Mouse (Mus musculus) hindbrain, embryonic 14.5 days (tissue): Measurements from ENCODE around the gene Enkur. TPM values are rescaled to one million over a fixed set of nuclear protein-coding genes. Genes with fewer than 3 reads are reported as not detected.

Experiments
- ATAC-seq: fragments of 200-750 bp; cut with Nextera tagmentation; 2 replicates; pipeline ENCODE4 v1.8.0; 2017; ENCODE audit warnings: moderate number of reproducible peaks, mild to moderate bottlenecking, moderate TSS enrichment, moderate library complexity; ENCODE audit not compliant: low FRiP score
- DNase-seq: peaks from one replicate; pipeline ENCODE4 v3.0.0-alpha.2; 2015; ENCODE audit warnings: low spot score
- H3K27ac ChIP-seq: fragments of 300-500 bp; sonication (generic); 2 replicates; pipeline ENCODE4 v1.5.1; 2014; ENCODE audit warnings: mild to moderate bottlenecking, moderate library complexity
- H3K27me3 ChIP-seq: fragments of 300-500 bp; sonication (generic); 2 replicates; pipeline ENCODE4 v1.6.1; 2014; ENCODE audit warnings: mild to moderate bottlenecking, low read length, mixed read lengths; ENCODE audit not compliant: control insufficient read depth, insufficient read depth
- H3K36me3 ChIP-seq: fragments of 300-500 bp; sonication (generic); replicated peaks from 2 replicates; pipeline ENCODE4 v1.6.1; 2014; ENCODE audit not compliant: control insufficient read depth, insufficient read depth
- H3K4me1 ChIP-seq: fragments of 300-500 bp; sonication (generic); replicated peaks from 2 replicates; pipeline ENCODE4 v1.6.1; 2014; ENCODE audit warnings: antibody characterized with exemption, low read length, mixed read lengths; ENCODE audit not compliant: control insufficient read depth, insufficient read depth
- H3K4me2 ChIP-seq: fragments of 300-500 bp; sonication (generic); replicated peaks from 2 replicates; pipeline ENCODE4 v1.6.1; 2014; ENCODE audit warnings: mild to moderate bottlenecking, moderate library complexity
- H3K4me3 ChIP-seq: fragments of 300-500 bp; sonication (generic); replicated peaks from 2 replicates; pipeline ENCODE4 v1.5.1; 2014; ENCODE audit warnings: mild to moderate bottlenecking, low read length
- H3K9ac ChIP-seq: fragments of 300-500 bp; sonication (generic); 2 replicates; pipeline ENCODE4 v1.6.1; 2014
- H3K9me3 ChIP-seq: fragments of 300-500 bp; sonication (generic); 2 replicates; pipeline ENCODE4 v1.6.1; 2016; ENCODE audit warnings: low read length; ENCODE audit not compliant: control insufficient read depth
- WGBS: fragments of 180-500 bp; shearing (Covaris S2); extraction: QIAGEN DNeasy Blood & Tissue Kit; methylation state at CpG from one replicate; pipeline ENCODE4 v1.1.7; 2014; 5-methylcytosine and 5-hydroxymethylcytosine counted together
- polyA plus RNA-seq: library from polyadenylated mRNA; unstranded; fragments of >200 nt; fragmentation: Nextera tagmentation; extraction: Ambion mirVana; gene quantifications from 2 replicates; pipeline ENCODE4 v1.2.1, GENCODE M21; 2014

Gene Enkur
- polyA plus RNA-seq, 1 experiment from 2014 or later, result 7.9 TPM

DNA sequence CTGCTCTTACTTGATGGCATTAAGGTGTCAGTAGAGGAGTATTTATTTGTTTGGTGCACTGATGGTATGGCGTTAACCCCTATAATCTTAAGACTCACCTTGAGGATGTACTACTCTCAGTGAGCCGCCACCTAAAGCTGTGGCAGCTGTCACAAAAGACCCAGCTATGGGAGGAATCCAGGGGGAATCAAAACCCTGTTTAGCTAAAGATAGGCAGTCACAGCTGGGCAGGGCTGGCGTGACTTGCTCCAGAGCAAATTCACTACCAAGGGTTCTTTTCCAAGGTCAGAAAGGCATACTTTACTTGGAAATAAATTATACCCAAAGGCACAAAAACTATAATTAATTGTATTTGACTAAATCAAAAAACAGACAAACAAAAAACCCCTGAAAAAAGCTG, 26.0 kb upstream of the Enkur start:
- no peak overlapping the region for H3K4me2 ChIP-seq
- ATAC-seq (no peak), DNase-seq (no peak)
- H3K36me3 ChIP-seq, result no peaks in the 10 kb centered on the region
- no peak overlapping the region for H3K9ac ChIP-seq
- H3K4me1 ChIP-seq, result no peaks in the 10 kb centered on the region
- no peak overlapping the region for H3K27ac ChIP-seq
- H3K9me3 ChIP-seq, result no peaks in the 10 kb centered on the region
- H3K4me3 ChIP-seq, result no peak overlapping the region
- 86% methylated on average over 3 of the region's 3 CpGs for WGBS
- no peaks in the 10 kb centered on the region for H3K27me3 ChIP-seq

DNA sequence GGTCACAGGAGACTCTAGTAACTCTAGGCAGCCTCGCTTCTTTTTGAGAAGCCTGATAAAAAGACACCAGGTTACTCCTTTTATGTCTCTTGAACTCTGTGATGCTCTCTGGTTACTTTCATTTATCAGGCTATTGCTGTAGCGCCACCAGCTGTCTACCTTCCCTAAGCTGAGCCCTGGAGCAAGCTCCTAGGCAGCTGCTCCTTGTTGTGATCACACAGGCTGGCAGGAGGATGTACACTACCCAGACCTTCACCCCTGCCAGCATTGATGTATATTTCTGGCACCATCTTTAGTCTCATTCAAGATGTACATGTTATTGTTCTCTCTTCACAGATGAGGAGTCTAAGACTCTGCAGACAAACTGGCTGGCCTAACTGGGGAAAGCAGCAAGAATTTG, 25.1 kb upstream of the Enkur start:
- Histone ChIP-seq H3K27me3 (no peaks in the 10 kb centered on the region), H3K9me3 (no peaks in the 10 kb centered on the region), H3K4me2 (no peak overlapping the region), H3K36me3 (no peaks in the 10 kb centered on the region), H3K27ac (no peak overlapping the region), H3K9ac (no peak overlapping the region), H3K4me1 (no peaks in the 10 kb centered on the region), H3K4me3 (no peak overlapping the region)
- DNase-seq (no peak), ATAC-seq (no peak)
- 64% methylated on average over 2 of the region's 2 CpGs for WGBS

GRCm38 (mm10) chr2:21222453-21223384, 17.6 kb upstream of the Enkur start:
- no peaks in the 10 kb centered on the region for H3K27me3 ChIP-seq
- no peaks in the 10 kb centered on the region for H3K36me3 ChIP-seq
- H3K4me3 ChIP-seq, result no peak overlapping the region
- ATAC-seq (no peak), DNase-seq (no peak)
- no peaks in the 10 kb centered on the region for H3K4me1 ChIP-seq
- H3K9ac ChIP-seq, result no peak overlapping the region
- no peak overlapping the region for H3K4me2 ChIP-seq
- WGBS, result 97% methylated on average over 9 of the region's 9 CpGs
- no peaks in the 10 kb centered on the region for H3K9me3 ChIP-seq
- H3K27ac ChIP-seq, result no peak overlapping the region

DNA sequence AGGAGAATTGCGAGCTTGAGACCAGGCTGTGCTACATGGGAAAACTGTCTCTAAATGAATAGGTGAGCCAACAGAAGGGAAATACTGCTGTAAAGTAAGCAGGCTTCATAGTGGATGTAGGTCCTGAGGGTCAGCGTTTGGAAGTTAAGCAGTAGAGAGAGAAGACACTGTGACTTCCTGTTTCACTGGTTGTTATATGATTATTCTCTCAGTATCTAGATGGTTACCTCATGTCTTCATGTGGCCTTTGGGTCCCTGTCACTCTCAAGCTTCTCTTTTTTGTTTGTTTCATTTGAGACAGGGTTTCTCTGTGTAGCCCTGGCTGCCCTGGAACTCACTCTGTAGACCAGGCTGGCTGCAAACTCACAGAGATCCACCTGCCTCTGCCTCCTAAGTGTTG, 10.1 kb upstream of the Enkur start:
- no peak overlapping the region for H3K4me2 ChIP-seq
- DNase-seq (no peak), ATAC-seq (no peak)
- no peak overlapping the region for H3K27ac ChIP-seq
- WGBS, result 87% methylated on average over 2 of the region's 2 CpGs
- no peaks in the 10 kb centered on the region for H3K9me3 ChIP-seq
- H3K4me3 ChIP-seq, result no peak overlapping the region
- H3K9ac ChIP-seq, result no peak overlapping the region
- H3K27me3 ChIP-seq, result no peaks in the 10 kb centered on the region
- no peaks in the 10 kb centered on the region for H3K4me1 ChIP-seq
- peaks cover 44% of the 10 kb centered on the region for H3K36me3 ChIP-seq

- DNase-seq, result no peak
- no peak for ATAC-seq
- H3K4me1 ChIP-seq, result no peaks in the 10 kb centered on the region
- no peak overlapping the region for H3K9ac ChIP-seq
- H3K4me3 ChIP-seq, result no peak overlapping the region
- peaks cover 44% of the 10 kb centered on the region for H3K36me3 ChIP-seq
- no peaks in the 10 kb centered on the region for H3K27me3 ChIP-seq
- no peaks in the 10 kb centered on the region for H3K9me3 ChIP-seq
- no peak overlapping the region for H3K27ac ChIP-seq
- H3K4me2 ChIP-seq, result no peak overlapping the region
Observed at GRCm38 (mm10) chr2:21214322-21214721, 9.2 kb upstream of the Enkur start.

DNA sequence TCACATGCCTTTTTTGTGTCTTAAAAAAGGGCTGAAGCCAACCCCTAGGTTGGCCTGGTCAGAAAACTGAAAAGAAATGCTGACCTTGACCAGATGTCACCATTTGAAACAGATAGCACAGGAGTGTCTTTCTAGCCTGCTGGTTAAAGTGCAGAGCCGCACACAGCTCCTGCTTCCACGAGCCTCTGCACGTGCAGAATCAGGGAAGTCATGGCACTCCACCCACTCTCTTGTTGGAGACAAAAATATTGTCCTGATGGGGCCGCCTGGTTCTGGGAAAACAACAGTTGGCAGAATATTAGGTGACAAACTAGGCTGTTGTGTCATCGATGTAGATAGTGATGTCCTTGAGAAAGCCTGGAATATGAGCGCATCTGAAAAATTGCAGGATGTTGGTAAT, 6.2 kb upstream of the Enkur start:
- H3K4me3 ChIP-seq, result no peak overlapping the region
- H3K27ac ChIP-seq, result no peak overlapping the region
- no peaks in the 10 kb centered on the region for H3K9me3 ChIP-seq
- DNase-seq (no peak), ATAC-seq (no peak)
- H3K36me3 ChIP-seq, result peaks cover 33% of the 10 kb centered on the region
- no peak overlapping the region for H3K4me2 ChIP-seq
- H3K4me1 ChIP-seq, result peaks cover 11% of the 10 kb centered on the region
- H3K27me3 ChIP-seq, result no peaks in the 10 kb centered on the region
- WGBS, result 84% methylated on average over 6 of the region's 6 CpGs
- no peak overlapping the region for H3K9ac ChIP-seq

GRCm38 (mm10) chr2:21206278-21206677, 1.1 kb upstream of the Enkur start:
- peak overlapping the region; percentile 58 for H3K4me3 ChIP-seq
- no peak for DNase-seq
- H3K9me3 ChIP-seq, result no peaks in the 10 kb centered on the region
- 45% methylated on average over 6 of the region's 6 CpGs for WGBS
- no peaks in the 10 kb centered on the region for H3K36me3 ChIP-seq
- H3K4me2 ChIP-seq, result peak overlapping the region; percentile 80
- H3K9ac ChIP-seq, result peak overlapping the region; percentile 65
- ATAC-seq, result no peak
- H3K4me1 ChIP-seq, result peaks cover 22% of the 10 kb centered on the region
- no peaks in the 10 kb centered on the region for H3K27me3 ChIP-seq
- H3K27ac ChIP-seq, result peak overlapping the region; percentile 85; the same call in 1 of the 2 replicates

DNA sequence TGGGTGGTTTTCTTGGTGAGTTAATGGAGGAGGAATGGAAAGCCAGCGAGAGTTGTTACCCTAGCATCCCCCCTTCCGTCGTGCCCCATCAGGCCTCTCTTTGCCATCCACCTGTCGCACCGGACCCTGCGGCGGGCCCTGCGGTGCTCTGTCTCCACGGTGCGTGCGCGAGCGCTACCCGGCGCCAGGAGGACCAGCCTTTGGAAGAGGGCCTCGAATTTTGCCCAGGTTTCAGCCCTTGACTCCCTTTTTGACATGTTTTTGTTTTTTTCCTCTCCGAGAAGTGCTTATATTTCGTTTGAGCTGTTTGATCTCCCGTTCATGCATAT, 630 bp upstream of the Enkur start:
- ATAC-seq (peak; percentile 93), DNase-seq (no peak)
- Histone ChIP-seq H3K27ac (peak overlapping the region; percentile 85), H3K9ac (peak overlapping the region; percentile 65), H3K4me2 (peak overlapping the region; percentile 80), H3K4me1 (peaks cover 22% of the 10 kb centered on the region), H3K27me3 (no peaks in the 10 kb centered on the region), H3K36me3 (no peaks in the 10 kb centered on the region), H3K4me3 (peak overlapping the region; percentile 58), H3K9me3 (no peaks in the 10 kb centered on the region)
- WGBS, result under 1% methylated on average over 19 of the region's 19 CpGs

DNA sequence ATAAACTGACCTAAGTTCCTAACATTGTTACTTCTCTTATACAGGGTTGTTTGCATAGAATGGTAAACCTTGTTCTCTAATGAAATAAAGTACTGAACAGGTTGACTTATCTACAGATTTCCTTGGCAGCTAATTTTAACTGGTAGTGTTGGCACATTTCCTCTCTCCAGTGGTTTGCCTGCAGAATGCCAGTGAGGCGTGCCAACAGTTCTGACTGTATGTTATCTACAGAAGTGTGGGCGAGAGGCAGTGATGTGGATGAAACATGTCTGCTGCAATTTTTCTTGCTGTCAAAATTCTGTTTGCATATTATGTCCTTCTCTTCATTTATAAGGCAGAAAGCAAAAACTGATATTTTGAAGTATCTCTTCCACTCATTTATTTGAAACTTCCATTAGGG, 2.4 kb downstream of the Enkur start:
- DNase-seq (no peak), ATAC-seq (no peak)
- WGBS, result 73% methylated on average over 2 of the region's 2 CpGs
- peaks cover 22% of the 10 kb centered on the region for H3K4me1 ChIP-seq
- H3K36me3 ChIP-seq, result no peaks in the 10 kb centered on the region
- no peak overlapping the region for H3K9ac ChIP-seq
- no peak overlapping the region for H3K4me3 ChIP-seq
- no peaks in the 10 kb centered on the region for H3K9me3 ChIP-seq
- H3K27me3 ChIP-seq, result no peaks in the 10 kb centered on the region
- no peak overlapping the region for H3K27ac ChIP-seq
- H3K4me2 ChIP-seq, result no peak overlapping the region
